Mouse (Mus musculus) thymus, postnatal 0 days (tissue): ENCODE measurements around the gene Crisp2. TPM values are rescaled to one million over a fixed set of nuclear protein-coding genes. Genes with fewer than 3 reads are reported as not detected.
"Not testable (repeated sequence)": the region's sequence is repeated elsewhere in the genome, so short reads cannot be mapped to it uniquely, and the experiment has no call there.

Source experiments
- DNase-seq: peaks from one replicate; pipeline ENCODE4 v3.0.0-alpha.2; 2015; ENCODE audit warnings: low spot score
- polyA plus RNA-seq: library from polyadenylated mRNA; unstranded; fragments of >200 nt; fragmentation: Nextera tagmentation; extraction: Ambion mirVana; gene quantifications from 2 replicates; pipeline ENCODE4 v1.2.1, GENCODE M21; 2015

The Crisp2 gene
- not detected in 2 replicates for polyA plus RNA-seq

DNA sequence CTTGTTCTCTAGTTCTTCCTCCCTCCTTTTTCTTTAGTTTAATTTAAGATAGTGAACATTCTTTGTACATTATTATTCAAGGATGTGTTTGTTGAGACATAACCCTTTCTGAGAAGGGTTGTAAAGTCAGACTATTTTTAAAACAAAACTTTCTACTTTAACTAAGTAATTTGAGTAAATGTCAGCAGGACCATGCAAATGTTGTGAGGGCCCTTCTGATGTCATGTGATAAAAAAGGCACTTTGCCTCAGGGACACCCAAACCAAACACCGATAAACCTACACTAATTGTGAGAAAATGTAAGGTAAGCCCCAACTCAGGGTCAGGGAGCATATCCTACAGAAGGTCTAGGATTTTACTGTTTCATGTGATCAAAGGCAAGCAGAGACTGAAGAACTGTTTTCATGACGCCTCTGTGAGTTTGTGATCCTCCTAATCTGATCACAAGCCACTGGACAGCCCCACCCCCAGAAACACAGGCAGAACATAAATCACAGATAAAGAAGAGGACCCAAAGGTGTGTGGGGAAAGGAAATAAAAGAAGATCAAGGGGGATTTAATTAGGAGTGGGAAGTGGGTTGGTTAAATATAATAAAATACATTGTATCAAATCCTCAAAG is at the start of gene Crisp2:
Gene Crisp2, minus strand, starts transcription at position 51 of the 620 bp plus-strand sequence.
- no peak for DNase-seq

DNA sequence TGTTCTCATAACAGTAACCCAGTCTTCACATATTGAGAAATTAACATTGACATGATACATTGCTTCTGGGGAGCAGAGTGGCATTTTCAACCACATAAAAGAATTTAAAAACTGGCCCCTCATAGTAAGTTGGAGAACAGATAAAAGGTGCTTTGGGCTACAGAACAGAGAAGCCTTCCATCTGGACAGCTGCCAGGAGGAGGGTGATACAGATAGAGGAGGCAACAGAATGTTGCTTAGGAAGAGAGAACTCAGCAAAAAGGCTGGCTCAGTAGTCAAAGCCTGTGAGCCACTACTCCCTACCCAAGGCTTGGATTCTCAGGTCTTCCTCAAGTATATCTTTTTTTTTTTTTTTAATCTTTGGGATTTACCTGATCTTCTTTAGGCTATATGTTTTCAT is 48.3 kb upstream of the Crisp2 start:
- no peak for DNase-seq

- DNase-seq = no peak
These were observed 30.5 kb upstream of the Crisp2 start for GRCm38 (mm10) chr17:40837308-40837707.

DNA sequence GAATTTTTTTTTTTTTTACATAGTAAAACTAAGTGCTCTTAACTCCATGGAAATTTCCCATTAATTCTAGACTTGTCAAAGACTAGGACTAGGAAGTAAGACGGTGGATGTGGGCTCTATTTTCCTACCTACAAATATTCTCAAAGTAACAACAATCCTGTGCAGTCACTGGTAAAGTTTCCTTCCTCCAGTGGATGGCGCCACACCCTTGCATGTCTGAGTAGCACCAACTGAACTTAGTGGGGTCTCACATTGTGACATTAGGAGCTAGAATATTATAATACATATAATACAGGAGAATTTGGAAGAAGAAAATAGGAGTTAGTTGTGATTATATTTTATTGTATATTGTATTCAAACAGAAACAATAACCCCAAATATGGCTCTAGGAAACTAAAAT is 25.1 kb upstream of the Crisp2 start:
- DNase-seq = no peak

DNA sequence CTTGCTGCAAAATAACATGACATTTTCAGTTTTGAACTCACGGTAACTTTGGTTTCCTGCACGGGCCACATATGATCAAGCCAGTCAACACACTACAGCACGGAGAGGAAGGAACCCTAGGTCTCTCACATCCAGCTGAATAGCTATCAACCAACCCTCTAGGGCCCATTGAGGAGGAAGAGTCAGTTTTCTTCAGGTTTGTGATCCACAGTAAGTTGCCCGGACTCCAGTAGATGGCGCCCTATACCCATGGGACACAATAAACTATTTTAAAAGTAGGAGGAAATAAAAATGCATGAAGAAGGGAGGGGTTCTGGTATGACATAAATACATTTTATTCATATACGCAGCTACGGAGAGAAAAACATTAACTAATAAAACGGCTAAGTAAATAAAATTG is 17.7 kb upstream of the Crisp2 start:
- peak; percentile 33 for DNase-seq

GRCm38 (mm10) chr17:40823817-40824216 is 17.0 kb upstream of the Crisp2 start:
- peak; percentile 8 for DNase-seq

- DNase-seq = no peak
These were observed 14.7 kb upstream of the Crisp2 start for GRCm38 (mm10) chr17:40821477-40821876.

GRCm38 (mm10) chr17:40817340-40817943 is 10.6 kb upstream of the Crisp2 start:
- no peak for DNase-seq

DNA sequence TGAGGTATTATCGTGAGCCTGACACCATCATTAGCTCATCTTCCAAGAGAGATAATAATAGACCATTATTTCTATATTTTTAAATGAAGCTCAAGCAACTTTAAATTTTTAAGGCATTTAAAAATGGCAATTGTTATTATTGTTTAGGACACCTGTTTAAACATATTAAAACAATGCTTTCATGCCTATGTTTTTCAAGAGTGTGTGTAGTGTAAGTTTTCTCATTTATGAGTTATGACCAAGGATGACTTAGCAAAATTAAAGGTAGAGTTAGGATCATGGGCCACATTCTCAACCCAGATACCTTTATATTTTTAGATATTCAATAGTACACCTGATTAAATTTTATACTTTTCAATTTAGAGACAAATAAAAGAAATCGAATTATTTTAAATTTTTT is 5.5 kb upstream of the Crisp2 start:
- no peak for DNase-seq

GRCm38 (mm10) chr17:40811560-40811959 is 4.8 kb upstream of the Crisp2 start:
- no peak for DNase-seq

GRCm38 (mm10) chr17:40810934-40811333 is 4.1 kb upstream of the Crisp2 start, which contains the start of gene Rhag:
Gene Rhag (plus strand): TSS chr17:40811126.
- DNase-seq = no peak

DNA sequence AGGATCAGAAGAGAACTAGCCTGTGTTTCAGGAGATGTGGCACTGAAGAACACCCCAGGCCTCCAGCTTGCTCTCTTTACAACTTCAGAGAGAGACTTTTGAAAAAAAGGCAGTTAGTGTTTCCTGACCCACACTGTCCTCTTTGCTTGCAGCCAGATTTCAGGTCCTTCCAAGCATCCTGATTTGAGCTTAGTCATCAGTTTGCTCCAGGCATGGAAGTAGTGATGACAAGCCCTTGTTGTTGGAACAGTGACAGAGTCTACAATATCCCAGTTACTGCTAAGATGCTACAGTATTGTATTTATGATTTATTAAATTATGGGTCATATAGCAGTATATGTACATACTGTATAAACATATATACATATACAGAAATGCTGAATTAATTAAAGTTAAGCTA is 1.3 kb upstream of the Crisp2 start:
- no peak for DNase-seq

- no peak for DNase-seq
These were observed 253 bp downstream of the Crisp2 start for GRCm38 (mm10) chr17:40806550-40806949.

DNA sequence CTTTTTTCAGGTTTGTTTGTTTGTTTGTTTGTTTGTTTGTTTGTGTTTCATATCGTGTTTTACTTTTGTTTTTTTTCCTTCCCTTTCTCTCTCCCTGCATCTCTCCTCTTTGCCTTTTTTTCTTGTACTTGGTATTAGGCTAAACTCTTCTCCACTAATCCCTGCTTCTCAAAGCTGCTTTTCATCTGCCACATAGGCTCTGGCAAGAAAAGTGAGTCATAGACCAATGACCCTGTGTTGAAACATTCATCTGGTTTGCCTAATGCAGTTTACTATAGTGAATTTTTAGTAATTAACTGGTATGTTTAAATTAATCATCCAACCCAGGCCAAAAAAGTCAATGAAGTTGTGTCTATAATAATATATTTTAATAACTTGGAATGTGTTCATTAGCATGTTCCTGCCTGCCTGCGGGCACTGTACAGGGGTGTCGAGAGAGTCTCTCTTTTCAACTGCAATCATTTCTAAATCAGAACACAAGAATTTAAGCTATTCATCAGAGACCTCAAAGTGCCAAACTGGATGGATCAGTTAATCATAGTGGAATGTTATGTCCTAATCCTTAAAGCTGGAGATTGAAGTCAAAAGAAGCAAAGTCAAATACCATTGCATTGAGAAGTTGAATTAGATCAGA is 4.0 kb downstream of the Crisp2 start:
- DNase-seq = no peak

GRCm38 (mm10) chr17:40793921-40794854 is 12.6 kb downstream of the Crisp2 start:
- no peak for DNase-seq

GRCm38 (mm10) chr17:40789877-40790276 is 16.9 kb downstream of the Crisp2 start:
- DNase-seq = peak; percentile 3

DNA sequence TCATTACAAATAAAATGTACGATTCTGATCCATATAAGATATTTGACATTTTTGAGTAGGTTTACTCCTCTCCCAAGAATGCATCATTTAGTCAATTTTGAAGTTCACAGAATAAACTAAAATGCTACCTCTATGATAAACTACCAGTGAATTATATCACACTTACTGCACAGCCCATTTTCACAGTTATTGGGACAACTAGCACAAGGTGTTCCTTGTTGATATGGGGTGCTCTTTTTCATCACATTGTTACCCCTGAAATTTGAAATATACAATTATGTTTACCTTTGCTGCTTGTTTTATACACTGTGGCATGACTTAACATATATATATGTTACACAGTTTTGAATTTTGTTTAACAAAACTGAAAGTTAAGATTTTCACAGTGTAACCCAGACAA is 39.7 kb downstream of the Crisp2 start:
- no peak for DNase-seq

- DNase-seq = no peak
These were observed 43.1 kb downstream of the Crisp2 start for GRCm38 (mm10) chr17:40763662-40764061.

DNA sequence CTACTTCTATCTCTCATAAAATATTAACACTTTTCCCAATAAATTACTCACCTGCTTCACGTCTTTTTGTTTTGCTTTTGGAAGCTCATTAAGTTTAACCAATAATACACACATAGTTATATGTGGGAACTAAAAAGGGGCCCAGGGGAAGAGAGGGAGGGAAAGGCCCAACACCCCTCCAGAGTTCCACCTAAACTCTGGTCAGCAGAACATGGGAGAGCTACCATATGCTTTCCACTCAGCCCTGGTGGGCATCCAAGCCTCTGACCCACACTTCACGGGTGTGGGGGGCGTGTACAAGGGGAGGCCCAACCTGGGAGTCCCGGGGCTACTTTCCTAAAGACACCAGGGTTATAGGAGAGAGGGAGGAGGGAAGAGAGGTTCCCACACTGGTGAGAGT is 75.1 kb downstream of the Crisp2 start:
- no peak for DNase-seq

DNA sequence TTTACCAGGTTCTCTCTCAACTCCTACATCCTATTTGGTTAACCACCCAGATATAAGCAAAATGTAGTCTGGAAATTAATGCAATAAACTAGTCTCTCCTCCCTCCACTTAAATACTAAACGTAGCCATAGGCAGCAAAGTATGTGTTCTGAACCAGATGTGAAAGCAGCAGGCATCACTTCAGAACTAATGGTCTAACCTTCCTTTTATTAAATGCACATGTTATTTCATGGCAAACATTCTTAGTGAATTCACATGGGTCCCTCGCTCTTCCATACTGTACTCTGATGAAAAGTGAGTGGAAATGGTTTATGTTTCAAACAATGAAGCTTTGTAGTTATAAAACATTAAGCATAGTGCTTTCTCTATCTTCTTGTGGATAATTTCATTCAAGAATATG is 75.5 kb downstream of the Crisp2 start:
- DNase-seq = no peak

DNA sequence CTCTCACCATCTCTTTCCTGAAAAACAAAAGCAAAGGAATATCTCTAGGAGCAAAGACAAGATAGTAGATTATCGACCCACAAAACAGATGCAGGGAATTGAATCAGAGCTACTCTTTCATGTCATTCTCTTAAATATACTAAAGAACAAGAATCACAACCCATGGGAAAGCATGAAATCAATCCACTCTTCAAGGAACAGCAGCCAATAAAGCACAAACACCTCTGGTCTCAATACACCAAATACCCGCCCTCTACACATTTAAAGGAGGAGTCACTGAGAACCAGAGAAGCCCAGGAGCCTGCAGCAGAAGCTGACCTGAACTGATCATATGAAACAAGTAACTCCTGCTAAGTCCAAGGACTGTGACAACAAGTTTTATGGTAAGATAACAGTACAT is 80.0 kb downstream of the Crisp2 start, which contains the start of gene Esp1:
Gene Esp1, plus strand, starts transcription at position 301 of the 400 bp plus-strand sequence.
- DNase-seq = no peak

DNA sequence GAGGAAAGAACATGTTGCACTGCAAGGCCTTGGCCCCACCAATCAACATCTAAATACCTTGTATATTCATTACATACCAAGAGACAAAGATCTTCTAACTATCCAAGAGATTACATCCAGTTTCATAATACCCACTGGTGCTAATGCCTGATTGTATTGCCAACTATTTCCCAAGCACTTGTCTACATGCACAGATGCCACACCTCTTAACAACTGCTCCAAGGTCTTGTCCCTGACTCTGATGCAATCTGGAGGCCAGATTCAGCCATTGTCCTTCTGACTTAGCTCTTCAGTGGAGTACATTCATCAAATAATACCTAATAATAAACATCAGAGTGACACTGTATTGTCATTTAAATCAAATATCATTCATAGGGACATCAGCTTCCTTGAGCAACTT is 89.7 kb downstream of the Crisp2 start:
- DNase-seq = not testable (repeated sequence)
